Mouse (Mus musculus) G1E (cell line): ENCODE data around the gene Grk3. TPM values are rescaled to one million over a fixed set of nuclear protein-coding genes. Genes with fewer than 3 reads are reported as not detected.

Source experiments
- ATAC-seq: 2 replicates; pipeline ENCODE4 v1.8.0; 2016; ENCODE audit warnings: mild to moderate bottlenecking; ENCODE audit not compliant: insufficient number of reproducible peaks, poor library complexity, low FRiP score, severe bottlenecking; ENCODE audit errors: extremely low read depth
- DNase-seq: peaks from one replicate; pipeline ENCODE4 v3.0.0; 2012; ENCODE audit warnings: low spot score
- H3K27me3 ChIP-seq: 2 replicates; pipeline ENCODE4 v1.6.1; 2012; ENCODE audit warnings: mild to moderate bottlenecking, low read length, inconsistent platforms; ENCODE audit not compliant: insufficient read depth
- H3K36me3 ChIP-seq: replicated peaks from 2 replicates; pipeline ENCODE3; 2012; ENCODE audit warnings: mild to moderate bottlenecking, inconsistent platforms
- H3K4me1 ChIP-seq: 2 replicates; pipeline ENCODE4 v1.6.1; 2012; ENCODE audit warnings: low read depth, low read length, inconsistent platforms, mixed read lengths; ENCODE audit not compliant: insufficient read depth
- H3K4me3 ChIP-seq: 2 replicates; pipeline ENCODE4 v1.5.1; 2012; ENCODE audit warnings: low read depth, mild to moderate bottlenecking, inconsistent platforms, low read length, moderate library complexity, mixed read lengths
- H3K9me3 ChIP-seq: replicated peaks from 2 replicates; pipeline ENCODE4 v1.6.1; 2012; ENCODE audit warnings: inconsistent platforms
- CTCF ChIP-seq: IDR thresholded peaks from 2 replicates; pipeline ENCODE4 v1.5.1; 2012; ENCODE audit warnings: low read depth, low read length, inconsistent platforms, mixed read lengths
- GATA1 ChIP-seq: IDR thresholded peaks from 2 replicates; pipeline ENCODE4 v1.6.1; 2012; ENCODE audit warnings: borderline replicate concordance, low read length, inconsistent platforms, mixed read lengths
- GATA2 ChIP-seq: IDR thresholded peaks from 2 replicates; pipeline ENCODE4 v1.6.1; 2012; ENCODE audit warnings: low read depth, low read length, inconsistent platforms, borderline replicate concordance
- POLR2AphosphoS5 ChIP-seq: IDR thresholded peaks from 2 replicates; pipeline ENCODE4 v1.6.1; 2012; ENCODE audit warnings: low read depth, low read length, inconsistent platforms; ENCODE audit not compliant: insufficient replicate concordance
- TAL1 ChIP-seq: conservative IDR thresholded peaks from 2 replicates; pipeline ENCODE4 v1.6.1; 2012; ENCODE audit warnings: low read depth, low read length, inconsistent platforms, mixed read lengths
- polyA plus RNA-seq: library from polyadenylated mRNA; stranded (reverse); fragments of >175 nt; gene quantifications from 2 replicates; pipeline ENCODE4 v1.2.3, GENCODE M21; 2012
- total RNA-seq, 2 experiments: library from RNA; stranded (forward) in 1 of 2; stranded (reverse) in 1 of 2; fragments of 200-1000 nt in 1 of 2; fragments of >200 nt in 1 of 2; fragmentation: Nextera tagmentation in 1 of 2; gene quantifications; 2 replicates each; pipeline ENCODE4 v1.2.3; 2014 to 2017

The Grk3 gene
- not detected in 2 replicates for total RNA-seq (2014; fragmentation: Nextera tagmentation)
- 0.11 TPM in 1 of 2 replicates, not detected in the other for total RNA-seq (2017)
- polyA plus RNA-seq: not detected in 2 replicates

DNA sequence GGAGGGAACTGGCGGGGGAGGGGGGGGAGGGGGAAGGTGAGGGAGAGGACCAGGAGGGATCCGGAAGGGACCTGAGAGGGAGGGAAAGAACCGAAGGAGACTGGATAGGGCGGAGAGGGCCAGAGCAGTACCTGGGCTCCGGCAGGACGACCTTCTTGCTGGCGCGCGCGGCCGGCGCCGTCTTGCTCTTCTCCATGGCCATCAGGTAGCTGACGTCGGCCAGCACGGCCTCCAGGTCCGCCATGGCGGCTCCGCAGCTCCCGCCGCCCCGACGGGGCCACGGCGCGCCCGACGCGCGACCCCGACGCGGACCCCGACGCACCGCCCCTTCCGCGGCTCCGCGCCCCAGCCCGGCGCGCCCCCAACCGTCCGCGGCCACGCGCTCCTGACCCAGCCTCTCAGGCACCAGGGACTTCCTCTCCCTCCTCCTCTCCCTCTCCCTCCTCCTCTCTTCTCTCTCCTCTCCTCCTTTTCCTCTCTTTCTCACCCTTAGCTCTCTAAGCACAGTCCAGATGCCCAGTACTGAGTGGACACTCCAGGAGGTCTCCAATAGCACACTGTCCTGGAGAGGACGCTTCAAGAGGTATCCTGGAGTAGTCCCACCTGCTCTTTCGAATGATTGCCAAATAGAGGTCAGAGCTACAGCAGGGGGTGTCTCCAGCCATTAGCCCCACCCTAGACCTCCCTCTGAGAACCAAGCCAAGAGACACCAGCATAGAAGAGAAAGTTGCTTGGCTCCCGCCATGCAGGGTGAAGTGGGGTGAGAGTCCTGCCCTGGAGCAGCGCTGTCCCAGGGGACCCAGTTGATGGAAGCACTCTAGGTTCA, at the start of gene Grk3:
Gene Grk3 (minus strand): TSS at position 556 of the 826 bp plus-strand sequence.
- DNase-seq (no peak), ATAC-seq (no peak)
- TF ChIP-seq CTCF: no peak
- TF ChIP-seq POLR2AphosphoS5: no peak
- no peak for TF ChIP-seq GATA2
- no peak for TF ChIP-seq TAL1
- TF ChIP-seq GATA1: no peak
- Histone ChIP-seq H3K36me3 (no peaks in the 10 kb centered on the region), H3K9me3 (peaks cover 91% of the 10 kb centered on the region), H3K27me3 (no peaks in the 10 kb centered on the region), H3K4me1 (no peaks in the 10 kb centered on the region), H3K4me3 (no peak within 1 kb of the TSS)

DNA sequence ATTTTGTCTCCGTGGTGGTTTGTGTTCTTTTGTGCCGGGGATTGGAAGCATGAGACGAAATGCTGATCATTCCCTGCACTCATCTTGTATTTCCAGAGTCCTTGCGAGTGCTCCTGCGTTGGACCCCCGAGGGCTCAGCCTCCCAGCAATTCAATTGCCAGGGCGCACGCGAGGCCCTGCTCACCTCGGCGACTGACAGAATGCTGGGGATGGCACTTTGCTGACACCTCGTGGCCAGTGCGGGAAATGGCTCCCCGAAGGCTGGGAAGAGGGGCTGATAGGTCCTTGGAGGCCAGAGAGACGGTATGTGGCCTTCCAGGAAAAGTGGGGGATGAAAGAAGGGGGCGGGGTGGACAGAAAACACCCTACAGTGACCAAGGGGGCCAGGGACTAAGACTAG, 38.7 kb upstream of the Grk3 start:
- no peak for ATAC-seq

DNA sequence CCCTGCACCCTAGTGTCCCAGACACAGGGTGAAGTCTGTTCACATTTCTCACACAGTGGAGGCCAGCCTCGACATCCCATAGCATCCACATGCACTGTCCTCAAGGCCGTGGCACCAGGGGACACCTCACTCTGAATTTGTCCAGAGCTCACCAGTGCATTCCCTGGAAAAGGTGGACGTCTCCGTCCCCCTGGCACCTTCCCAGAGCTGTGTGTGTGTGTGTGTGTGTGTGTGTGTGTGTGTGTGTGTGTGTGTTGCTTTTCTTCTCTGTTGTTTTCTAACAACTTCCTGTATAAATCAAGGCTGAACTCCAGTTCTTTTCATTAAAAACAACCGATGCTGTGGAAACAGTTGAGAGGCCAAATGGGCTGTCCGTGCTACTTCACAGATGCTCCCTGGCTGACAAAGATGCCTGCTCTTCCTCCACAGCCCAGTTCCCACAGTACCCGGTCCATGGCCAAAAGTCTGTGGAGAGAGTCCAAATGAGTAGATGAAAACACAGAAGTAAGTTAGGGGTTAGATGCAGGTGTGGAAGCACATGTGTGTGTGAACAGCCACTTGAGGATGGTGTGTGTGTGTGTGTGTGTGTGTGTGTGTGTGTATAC, 35.1 kb upstream of the Grk3 start:
- Histone ChIP-seq H3K4me3 (no peak overlapping the region), H3K36me3 (no peaks in the 10 kb centered on the region), H3K9me3 (peaks cover 90% of the 10 kb centered on the region), H3K4me1 (no peaks in the 10 kb centered on the region), H3K27me3 (no peaks in the 10 kb centered on the region)
- DNase-seq (no peak), ATAC-seq (no peak)
- TF ChIP-seq CTCF: no peak
- no peak for TF ChIP-seq TAL1
- no peak for TF ChIP-seq GATA2

More for the DNA sequence above, 38.7 kb upstream of the Grk3 start:
- no peak for DNase-seq
- Histone ChIP-seq H3K27me3 (no peaks in the 10 kb centered on the region), H3K4me3 (no peak overlapping the region), H3K4me1 (no peaks in the 10 kb centered on the region), H3K36me3 (no peaks in the 10 kb centered on the region), H3K9me3 (peaks cover 90% of the 10 kb centered on the region)
- TF ChIP-seq TAL1: no peak
- no peak for TF ChIP-seq POLR2AphosphoS5
- TF ChIP-seq CTCF: no peak
- TF ChIP-seq GATA2: no peak
- no peak for TF ChIP-seq GATA1

DNA sequence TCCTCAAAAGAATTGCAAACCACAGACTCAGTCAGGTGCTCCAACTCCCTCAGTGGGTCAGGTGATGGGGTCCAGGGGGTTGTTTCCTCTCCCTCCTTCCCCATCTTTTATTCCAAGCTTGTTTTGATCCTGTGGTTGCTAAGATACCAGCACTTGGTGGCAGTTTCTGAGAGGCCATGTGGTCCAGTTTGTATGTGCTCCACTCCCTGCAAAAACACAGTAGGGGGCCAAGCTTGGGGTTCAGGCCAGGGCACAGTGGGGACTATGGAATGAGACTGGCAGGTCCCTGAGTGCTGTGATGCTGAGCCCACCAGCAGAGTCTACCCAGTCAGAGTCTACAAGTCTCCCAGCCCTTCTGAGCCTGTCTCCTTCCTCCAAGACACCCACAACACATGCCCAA, 34.3 kb upstream of the Grk3 start:
- no peaks in the 10 kb centered on the region for H3K4me1 ChIP-seq
- H3K36me3 ChIP-seq: no peaks in the 10 kb centered on the region

DNA sequence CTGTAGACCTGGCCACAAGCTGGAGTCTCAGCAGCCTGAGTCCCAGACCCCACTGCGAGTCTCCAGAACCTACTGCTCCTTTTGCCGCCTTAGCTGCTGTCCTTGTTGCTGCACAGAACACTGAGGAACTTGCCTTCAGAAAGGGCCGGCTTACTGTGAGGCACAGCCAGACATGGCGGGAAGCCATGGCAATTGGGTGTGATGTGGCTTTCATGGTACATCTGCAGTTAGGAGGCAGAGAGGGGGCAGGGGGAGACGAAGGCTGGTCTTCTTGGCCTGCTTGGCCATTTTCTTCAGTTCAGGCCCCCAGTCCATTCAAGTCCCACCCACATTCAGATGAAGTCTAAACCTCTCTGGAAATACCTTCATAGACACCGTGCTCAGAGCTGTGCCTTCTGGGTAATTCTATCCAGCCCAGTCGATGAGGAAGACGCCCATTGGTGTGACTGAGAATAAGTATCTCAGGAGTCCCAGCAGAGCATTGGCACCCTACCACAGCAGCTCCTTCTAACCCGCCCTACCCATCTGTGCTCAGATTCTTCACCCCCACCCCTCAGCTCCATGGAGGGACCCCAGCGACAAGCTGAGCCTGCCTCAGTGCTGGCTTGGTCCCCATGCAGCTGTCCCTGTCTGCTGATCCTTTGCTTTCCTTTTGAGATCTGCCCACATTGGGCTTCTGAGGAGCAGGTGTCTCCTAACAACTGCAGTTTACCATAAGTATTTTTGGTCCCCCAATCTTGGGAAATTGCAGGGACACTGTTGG, 30.1 kb upstream of the Grk3 start:
- Histone ChIP-seq H3K36me3 (no peaks in the 10 kb centered on the region), H3K4me1 (no peaks in the 10 kb centered on the region), H3K4me3 (no peak overlapping the region; the same call in 1 of the 2 replicates), H3K27me3 (no peaks in the 10 kb centered on the region), H3K9me3 (peaks cover 84% of the 10 kb centered on the region)
- ATAC-seq (no peak), DNase-seq (no peak)
- no peak for TF ChIP-seq CTCF
- TF ChIP-seq GATA1: no peak
- no peak for TF ChIP-seq TAL1
- TF ChIP-seq POLR2AphosphoS5: no peak
- TF ChIP-seq GATA2: no peak

More for the DNA sequence above, 34.3 kb upstream of the Grk3 start:
- ATAC-seq (no peak), DNase-seq (no peak)
- Histone ChIP-seq H3K4me3 (no peak overlapping the region), H3K27me3 (no peaks in the 10 kb centered on the region), H3K9me3 (peaks cover 89% of the 10 kb centered on the region)
- TF ChIP-seq TAL1 (no peak), GATA2 (no peak)

DNA sequence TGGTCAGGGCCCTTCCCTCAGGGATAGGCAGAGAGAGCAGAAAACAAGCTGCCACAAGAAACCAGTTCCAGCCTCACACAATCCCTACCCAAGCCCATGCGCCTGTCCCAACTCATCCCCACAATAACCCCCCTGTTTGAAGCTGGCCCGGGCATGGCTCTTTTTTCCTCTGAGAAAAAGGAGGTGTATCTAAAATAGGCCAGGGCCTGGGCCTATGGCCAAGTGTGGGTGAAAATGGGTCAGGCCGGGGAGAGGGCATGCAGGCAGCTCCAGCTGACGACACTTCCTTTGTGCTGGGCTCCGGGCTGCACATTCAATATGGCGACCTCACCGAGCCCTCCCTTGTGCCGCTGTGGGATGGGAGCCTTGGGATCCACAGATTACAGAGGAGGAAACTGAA, 27.9 kb upstream of the Grk3 start:
- no peak for DNase-seq
- Histone ChIP-seq H3K27me3 (no peaks in the 10 kb centered on the region), H3K4me1 (no peaks in the 10 kb centered on the region), H3K9me3 (peaks cover 81% of the 10 kb centered on the region), H3K4me3 (no peak overlapping the region), H3K36me3 (no peaks in the 10 kb centered on the region)
- TF ChIP-seq TAL1: no peak
- no peak for TF ChIP-seq GATA1
- TF ChIP-seq GATA2: no peak
- no peak for TF ChIP-seq CTCF
- TF ChIP-seq POLR2AphosphoS5: no peak
- no peak for ATAC-seq
